Mouse (Mus musculus) cerebellum, adult 2 months (tissue): ENCODE measurements around the gene Kcng1.

Source experiments
- CTCF ChIP-seq: fragments of 200-500 bp; IDR thresholded peaks from 2 replicates; pipeline ENCODE4 v1.5.1; 2011; ENCODE audit warnings: low read depth, mild to moderate bottlenecking, control low read depth, low read length, moderate library complexity, borderline replicate concordance; ENCODE audit not compliant: insufficient read depth
- POLR2A ChIP-seq: fragments of 200-500 bp; IDR thresholded peaks from 2 replicates; pipeline ENCODE4 v1.6.1; 2011; ENCODE audit warnings: low read length, control low read depth, borderline replicate concordance; ENCODE audit not compliant: insufficient read depth

GRCm38 (mm10) chr2:168280729-168281581, 581 bp downstream of the Kcng1 start:
- TF ChIP-seq CTCF (no peak), POLR2A (no peak)
